Mouse (Mus musculus) small intestine, adult 2 months (tissue): ENCODE data around the gene Lamc2.

Experiments used
- CTCF ChIP-seq: fragments of 200-500 bp; IDR thresholded peaks from 2 replicates; pipeline ENCODE4 v1.5.1; 2012; ENCODE audit warnings: low read depth, mild to moderate bottlenecking, control low read depth, inconsistent platforms, low read length, moderate library complexity, mixed read lengths; ENCODE audit not compliant: insufficient replicate concordance, insufficient read length; ENCODE audit errors: extremely low read depth
- POLR2A ChIP-seq: fragments of 200-500 bp; IDR thresholded peaks from 2 replicates; pipeline ENCODE4 v1.6.1; 2012; ENCODE audit warnings: low read depth, mild to moderate bottlenecking, control low read depth, inconsistent platforms, low read length, moderate library complexity

DNA sequence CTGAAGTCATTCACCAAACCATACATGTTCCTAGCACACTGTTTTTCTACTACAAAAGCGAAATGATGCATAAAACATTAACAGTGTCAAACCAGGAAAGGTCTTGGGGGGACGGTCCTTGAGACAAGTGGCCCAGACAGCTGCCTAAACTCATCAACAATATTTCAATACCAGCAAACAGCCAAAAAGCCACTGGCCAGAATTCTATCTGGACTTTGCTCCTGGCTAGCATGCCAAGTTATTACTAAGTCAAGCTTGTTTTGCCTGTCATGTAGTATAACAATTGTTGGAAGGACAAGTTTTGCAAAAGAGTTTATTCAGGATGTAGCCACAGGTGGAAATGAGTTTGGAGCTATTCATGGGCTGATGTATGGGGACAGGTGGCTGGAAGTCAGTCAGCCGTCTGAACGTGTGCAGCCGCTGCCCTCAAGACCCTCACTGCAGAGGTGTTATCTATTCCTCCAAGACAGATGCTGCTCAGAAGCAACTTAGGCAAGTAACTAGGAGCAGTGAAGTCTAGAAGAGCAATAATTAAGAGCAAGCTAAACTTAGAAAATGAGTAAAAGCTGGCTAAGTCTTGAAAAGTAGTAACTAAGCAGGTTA lies 29.1 kb downstream of the Lamc2 start:
- TF ChIP-seq CTCF (no peak), POLR2A (no peak)
